Mouse (Mus musculus): Measurements from ENCODE around the gene Arhgef17.

DNA sequence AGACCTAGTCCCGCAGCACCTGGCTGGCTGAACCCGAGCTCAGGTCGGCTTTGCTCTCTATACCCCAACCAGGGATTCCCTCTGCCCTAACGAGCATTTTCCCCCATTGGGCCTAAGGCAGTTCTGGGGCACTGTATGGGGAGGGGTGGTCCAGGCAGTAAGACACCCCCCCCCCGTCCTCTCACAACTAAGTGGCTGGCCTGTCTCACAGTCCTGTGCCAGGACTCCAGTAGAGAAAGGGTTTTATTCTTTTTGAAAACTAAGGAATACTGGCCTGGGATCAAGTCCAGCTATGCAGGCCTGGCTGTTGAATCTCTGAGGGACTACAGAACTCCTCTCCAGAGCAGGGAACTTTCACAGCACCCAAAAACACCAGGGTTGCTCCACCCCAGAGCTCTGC lies 16.7 kb downstream of the Arhgef17 start:
- TF ChIP-seq FLI1 (IDR thresholded peaks at IDR 0.05; ENCODE audit: low read length) (no peak), GATA1 (IDR thresholded peaks at IDR 0.05; ENCODE audit: borderline replicate concordance, low read length) (no peak)
